ENCODE assay signal across 26 mouse cellular contexts in genomic region chr3:85124924-85125323, GRCm38 (mm10).
DNase-seq lines count a peak whose midpoint lies in the region; ATAC-seq and TF ChIP-seq lines count a peak whose summit lies in the region.
"Had no signal": no experiment of that assay in that cellular context is flagged by ENCODE, and none has a peak within 500 bp of the region (broad histone marks: within the 10 kb centered on the region; RNA-seq: fewer than 3 reads in every experiment).

No protein-coding gene starts in this region.

- ATAC-seq in heart, embryonic 11.5 days (replicated peaks; ENCODE audit: insufficient number of reproducible peaks, low FRiP score, low TSS enrichment) = no peak
- ATAC-seq: forebrain, embryonic 14.5 days; forebrain, postnatal 0 days; intestine, postnatal 0 days; Patski had no signal

- H3K4me3 ChIP-seq in gastrocnemius, adult 2 months = no peak overlapping the region
- no peak overlapping the region for H3K4me3 ChIP-seq in heart, embryonic 11.5 days (ENCODE audit: low read depth, low read length)
- H3K4me3 ChIP-seq: embryonic facial prominence, embryonic 12.5 days; embryonic facial prominence, embryonic 15.5 days; heart, adult 2 months; heart, embryonic 13.5 days; hindbrain, embryonic 12.5 days; hindbrain, embryonic 15.5 days had no signal

- H3K4me1 ChIP-seq in heart, embryonic 11.5 days (ENCODE audit: control insufficient read depth, insufficient read depth, low read length) = no peaks in the 10 kb centered on the region
- H3K4me1 ChIP-seq: embryonic facial prominence, embryonic 12.5 days; embryonic facial prominence, embryonic 15.5 days; hindbrain, embryonic 12.5 days had no signal

- H3K27ac ChIP-seq in gastrocnemius, adult 2 months = peak overlapping the region; percentile 65
- no peak overlapping the region for H3K27ac ChIP-seq in heart, embryonic 11.5 days (ENCODE audit: low read depth, low read length)
- H3K27ac ChIP-seq: embryonic facial prominence, embryonic 12.5 days; embryonic facial prominence, embryonic 15.5 days; heart, adult 2 months; heart, embryonic 13.5 days; hindbrain, embryonic 12.5 days; hindbrain, embryonic 15.5 days had no signal

- no peaks in the 10 kb centered on the region for H3K27me3 ChIP-seq in heart, embryonic 11.5 days (ENCODE audit: control insufficient read depth, insufficient read depth, low read length)
- H3K27me3 ChIP-seq: CH12.LX; embryonic facial prominence, embryonic 12.5 days; embryonic facial prominence, embryonic 15.5 days; heart, embryonic 13.5 days; hindbrain, embryonic 12.5 days; hindbrain, embryonic 15.5 days had no signal

- H3K36me3 ChIP-seq in heart, embryonic 11.5 days (ENCODE audit: control insufficient read depth, insufficient read depth, low read length) = no peaks in the 10 kb centered on the region
- H3K36me3 ChIP-seq: embryonic facial prominence, embryonic 12.5 days; embryonic facial prominence, embryonic 15.5 days; G1E; heart, embryonic 13.5 days; hindbrain, embryonic 12.5 days; hindbrain, embryonic 15.5 days had no signal

- DNase-seq in gastrocnemius, adult 2 months = peak; percentile 66
- DNase-seq in gastrocnemius, postnatal 4 days (ENCODE audit: low spot score in 2 of 2) = no peak
- DNase-seq in heart, postnatal 10 days = peak; percentile 42 to 50
- DNase-seq in gastrocnemius, postnatal 25 days = peak; percentile 45
- no peak for DNase-seq in spleen, adult 18-20 months
- DNase-seq: adrenal gland, postnatal 10 days; adrenal gland, postnatal 36 days; B cell, adult 2 months; cerebellum, adult 11 months; cerebellum, adult 2 months; cerebellum, adult 9-11 months; cerebellum, postnatal 25 days; forebrain, postnatal 0 days; kidney, adult 2 months had no signal

- intact Hi-C loops in gastrocnemius, adult 2 months (cut with DNase I) = loop anchor here (5.0 kb wide), 1 partner anchor 47 kb away; no protein-coding TSS in a partner anchor
- intact Hi-C loops in heart, postnatal 10 days (cut with DNase I) = loop anchor here (10.0 kb wide), 1 partner anchor 60 kb away; no protein-coding TSS in a partner anchor

- no peak overlapping the region for H3K9ac ChIP-seq in heart, embryonic 11.5 days (ENCODE audit: low read depth, low read length)
- H3K9ac ChIP-seq: embryonic facial prominence, embryonic 12.5 days; embryonic facial prominence, embryonic 15.5 days; forebrain, postnatal 0 days; heart, embryonic 13.5 days; hindbrain, embryonic 12.5 days; hindbrain, embryonic 15.5 days had no signal

- H3K9me3 ChIP-seq in heart, embryonic 11.5 days (replicated peaks; ENCODE audit: control insufficient read depth, low read length) = no peaks in the 10 kb centered on the region
- H3K9me3 ChIP-seq: embryonic facial prominence, embryonic 12.5 days; embryonic facial prominence, embryonic 15.5 days; G1E; heart, embryonic 13.5 days; hindbrain, embryonic 12.5 days; hindbrain, embryonic 15.5 days had no signal

- WGBS in heart, embryonic 11.5 days (ENCODE audit: insufficient replicate concordance) = 77% methylated on average over 6 of the region's 6 CpGs

- no peak for TF ChIP-seq CTCF in gastrocnemius, adult 2 months (IDR thresholded peaks at IDR 0.05)

- H3K4me2 ChIP-seq in heart, embryonic 11.5 days = no peak overlapping the region
- H3K4me2 ChIP-seq: embryonic facial prominence, embryonic 12.5 days; embryonic facial prominence, embryonic 15.5 days; heart, embryonic 13.5 days; hindbrain, embryonic 12.5 days; hindbrain, embryonic 15.5 days had no signal

Comparison
In these comparisons a context has a peak if more than half of its experiments do, and no peak if none do; other contexts are left out.
1. DNase-seq: peak in gastrocnemius, adult 2 months (single experiment), heart, postnatal 10 days (2 of 2) and gastrocnemius, postnatal 25 days (single experiment); none in gastrocnemius, postnatal 4 days (0 of 2) and spleen, adult 18-20 months (0 of 2).